Mouse (Mus musculus) G1E (cell line): ENCODE results near the gene Fank1.

Source experiments
- CTCF ChIP-seq: IDR thresholded peaks from 2 replicates; pipeline ENCODE4 v1.5.1; 2012; ENCODE audit warnings: low read depth, low read length, inconsistent platforms, mixed read lengths
- GATA1 ChIP-seq: IDR thresholded peaks from 2 replicates; pipeline ENCODE4 v1.6.1; 2012; ENCODE audit warnings: borderline replicate concordance, low read length, inconsistent platforms, mixed read lengths

GRCm38 (mm10) chr7:133888926-133889920 lies 112.6 kb downstream of the Fank1 start:
- TF ChIP-seq CTCF = no peak
- no peak for TF ChIP-seq GATA1
